Mouse (Mus musculus): ENCODE measurements around the gene Mrgprb2. TPM values are rescaled to one million over a fixed set of nuclear protein-coding genes. Genes with fewer than 3 reads are reported as not detected.

The Mrgprb2 gene
- polyA plus RNA-seq (2012; rRNA removed) = 0.24 and 0.46 TPM in 2 replicates

GRCm38 (mm10) chr7:48557986-48558385 is at the start of gene Mrgprb2:
TSS of gene Mrgprb2 (minus strand) at chr7:48558086.
- H3K36me3 ChIP-seq (ENCODE audit: control insufficient read depth, insufficient read depth, low read length) = no peaks in the 10 kb centered on the region
- no peaks in the 10 kb centered on the region for H3K27me3 ChIP-seq (ENCODE audit: control insufficient read depth, insufficient read depth, low read length)
- H3K4me3 ChIP-seq (ENCODE audit: control insufficient read depth, low read depth, low read length) = no peak within 1 kb of the TSS
- no peak for TF ChIP-seq CTCF (IDR thresholded peaks at IDR 0.05; ENCODE audit: control insufficient read depth, insufficient read depth, insufficient replicate concordance, low read depth, low read length)
- TF ChIP-seq POLR2A (IDR thresholded peaks at IDR 0.05; ENCODE audit: control insufficient read depth, low read depth, low read length) = no peak
- no peaks in the 10 kb centered on the region for H3K4me1 ChIP-seq (ENCODE audit: control insufficient read depth, insufficient read depth, low read length)
- no peak within 1 kb of the TSS for H3K27ac ChIP-seq (ENCODE audit: control insufficient read depth, insufficient read depth, low read depth, low read length)

Other genes starting within 250 kb of the Mrgprb2 start
- gene Mrgprb8, start 169.6 kb downstream of the Mrgprb2 start, polyA plus RNA-seq (2012; rRNA removed) = 0.18 and 0.42 TPM in 2 replicates
- 0.02 TPM in 1 of 2 replicates, not detected in the other for gene Mrgprb1, start 101.7 kb downstream of the Mrgprb2 start, polyA plus RNA-seq (2012; rRNA removed)
- gene Mrgprx2, start 58.8 kb downstream of the Mrgprb2 start, polyA plus RNA-seq (2012; rRNA removed) = not detected in 2 replicates
- gene Mrgprb3, start 85.7 kb upstream of the Mrgprb2 start, polyA plus RNA-seq (2012; rRNA removed) = 0.23 TPM in 1 of 2 replicates, not detected in the other
- 7.2 and 12.4 TPM in 2 replicates for gene Zdhhc13, start 230.9 kb upstream of the Mrgprb2 start, polyA plus RNA-seq (2012; rRNA removed)